Mouse (Mus musculus) mature B cell (primary cell): ENCODE measurements around the gene Zfp827.

ENCODE experiments used
- in situ Hi-C: fragments of 300-500 bp; cut with MboI; formaldehyde crosslinking; loops from 2 replicates; pipeline ENCODE4 v1.14.3; 2019

The Zfp827 gene

DNA sequence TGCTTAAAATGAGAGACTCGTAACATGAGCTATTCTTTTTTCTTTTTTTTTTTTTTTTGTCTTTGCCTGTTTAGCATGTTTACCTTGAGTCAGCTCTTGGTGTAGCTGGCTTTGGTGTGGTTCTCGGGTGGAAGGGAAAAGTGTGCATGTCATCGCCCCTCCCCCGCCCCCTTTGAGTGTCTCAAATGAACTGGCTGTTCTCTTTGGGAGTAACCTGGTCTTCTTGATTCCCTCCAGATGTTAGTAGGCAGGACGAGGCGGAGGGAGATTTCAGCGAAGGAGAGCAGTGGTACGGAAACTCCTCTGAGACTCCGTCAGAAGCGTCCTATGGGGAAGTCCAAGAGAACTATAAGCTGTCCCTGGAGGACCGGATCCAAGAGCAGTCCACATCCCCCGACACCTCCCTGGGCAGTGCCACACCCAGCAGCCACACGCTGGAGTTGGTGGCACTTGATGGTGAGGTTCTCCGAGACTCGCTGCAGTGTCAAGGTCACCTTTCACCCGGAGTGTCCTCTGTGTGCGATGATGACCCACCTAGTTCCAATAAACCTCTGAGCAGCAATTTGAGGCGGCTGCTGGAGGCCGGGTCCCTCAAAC is 31.9 kb downstream of the Zfp827 start:
- in situ Hi-C loops: no loop called here

DNA sequence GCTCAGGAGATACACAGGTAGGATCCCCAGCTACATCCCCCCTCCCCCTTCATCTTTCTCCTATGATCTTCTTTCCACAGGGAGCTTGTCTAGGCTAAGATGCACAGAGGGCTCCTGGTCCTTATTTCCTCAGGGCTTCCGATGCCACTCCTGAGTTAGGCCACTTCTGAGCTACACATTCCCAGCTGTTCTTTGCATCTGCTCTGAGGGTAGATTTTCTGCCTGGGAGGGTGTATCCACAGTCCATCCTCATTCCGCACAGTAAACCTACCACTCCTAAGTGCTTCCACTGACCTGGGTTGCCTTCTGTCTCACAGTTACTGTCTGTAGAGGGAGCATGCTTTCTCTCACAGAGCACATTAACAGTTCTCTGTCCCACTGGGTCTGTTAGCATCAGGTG is 37.7 kb downstream of the Zfp827 start:
- in situ Hi-C loops: no loop called here

DNA sequence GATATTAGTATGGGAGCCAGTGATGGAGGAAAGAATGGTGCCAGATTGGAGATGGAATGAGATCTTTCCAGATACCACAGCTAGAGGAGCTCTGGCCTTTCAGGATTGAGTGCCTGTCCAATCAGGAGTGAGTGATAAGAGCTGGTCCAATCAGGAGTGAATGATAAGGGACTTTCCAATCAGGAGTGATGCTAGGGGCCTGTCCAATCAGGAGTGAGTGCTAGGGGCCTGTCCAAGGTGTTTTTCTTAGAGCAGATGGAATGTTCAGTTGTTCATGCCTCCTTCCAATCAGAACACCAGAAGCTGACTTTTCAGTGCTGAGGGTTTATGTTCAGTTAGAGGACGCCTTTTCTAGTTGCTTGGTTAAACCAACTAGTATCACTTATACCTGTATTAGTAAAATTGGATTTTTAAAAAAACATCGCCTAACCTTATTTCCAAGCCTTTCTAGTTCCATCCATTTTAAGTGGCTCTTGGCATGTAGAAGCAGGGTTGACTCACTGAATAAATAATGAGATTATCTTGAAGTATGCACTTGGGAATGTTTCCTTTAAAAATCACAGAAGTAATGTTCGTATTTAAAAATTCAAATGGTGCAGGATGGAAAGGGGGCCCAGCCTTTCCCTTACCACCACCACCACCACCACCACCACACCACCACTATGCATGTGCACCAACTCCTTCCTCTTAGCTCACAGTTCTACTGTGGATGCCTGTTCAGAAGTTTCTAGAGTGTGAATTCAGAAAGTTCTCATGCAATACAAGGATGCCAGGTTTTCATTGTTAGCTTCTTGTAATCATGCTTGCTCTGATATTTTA is 39.8 kb downstream of the Zfp827 start:
- in situ Hi-C loops: no loop called here

DNA sequence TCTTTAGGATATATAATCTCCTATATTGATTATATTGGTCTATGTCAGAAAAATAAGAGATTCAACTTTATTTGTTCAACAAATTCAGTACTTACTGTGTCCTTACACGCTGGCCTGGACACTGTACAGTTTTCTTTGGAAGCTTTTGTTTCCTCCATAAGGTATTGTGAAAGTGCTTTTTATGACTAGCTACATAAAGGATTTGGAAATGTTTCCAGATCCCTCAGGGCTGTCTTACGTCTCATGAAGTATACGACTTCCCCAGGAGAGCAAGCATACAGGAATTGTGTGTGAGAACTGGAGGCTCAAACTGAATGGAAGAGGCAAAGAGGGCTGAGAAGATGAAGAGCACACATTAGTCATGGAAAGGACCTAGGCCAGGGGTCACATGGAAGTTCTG is 45.1 kb downstream of the Zfp827 start:
- in situ Hi-C loops: no loop called here

DNA sequence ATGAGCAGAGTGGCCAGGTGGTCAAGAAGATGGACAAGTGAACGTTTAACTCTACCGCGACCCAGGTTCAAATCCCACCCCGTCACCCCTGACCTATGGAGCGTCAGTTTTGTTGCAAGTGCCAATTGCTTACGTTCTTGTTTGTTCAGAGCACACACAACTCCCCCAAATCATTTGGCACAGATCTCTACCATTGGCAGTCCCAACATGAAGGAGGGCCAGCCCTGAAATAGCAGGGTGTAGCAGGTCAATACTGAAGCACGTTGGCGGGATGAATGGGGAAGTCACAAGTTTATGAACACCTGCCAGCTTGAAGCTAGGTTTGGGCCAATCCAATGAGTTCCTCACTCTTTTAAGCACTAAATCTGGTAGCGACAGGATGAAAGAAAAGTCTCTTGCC is 46.7 kb downstream of the Zfp827 start:
- in situ Hi-C loops: no loop called here

DNA sequence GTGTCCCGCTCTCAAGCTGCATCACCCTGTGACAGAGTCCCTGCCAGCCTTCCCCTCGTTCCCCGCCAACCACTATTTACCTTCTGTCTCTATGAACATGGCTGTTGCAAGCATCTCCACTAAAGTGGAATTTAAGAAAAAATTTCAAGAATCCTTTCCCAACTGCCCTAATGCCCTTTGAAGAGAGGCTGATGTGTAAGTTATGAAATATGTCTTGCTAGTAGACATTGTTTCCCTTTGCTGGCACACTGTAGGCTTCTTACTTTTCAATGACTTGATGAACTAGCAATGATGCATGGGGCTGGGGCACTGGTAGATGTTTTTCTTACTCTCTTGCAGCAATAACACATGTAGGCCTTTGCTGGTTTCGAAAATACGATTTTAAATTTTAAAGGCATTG is 49.0 kb downstream of the Zfp827 start:
- in situ Hi-C loops: no loop called here

DNA sequence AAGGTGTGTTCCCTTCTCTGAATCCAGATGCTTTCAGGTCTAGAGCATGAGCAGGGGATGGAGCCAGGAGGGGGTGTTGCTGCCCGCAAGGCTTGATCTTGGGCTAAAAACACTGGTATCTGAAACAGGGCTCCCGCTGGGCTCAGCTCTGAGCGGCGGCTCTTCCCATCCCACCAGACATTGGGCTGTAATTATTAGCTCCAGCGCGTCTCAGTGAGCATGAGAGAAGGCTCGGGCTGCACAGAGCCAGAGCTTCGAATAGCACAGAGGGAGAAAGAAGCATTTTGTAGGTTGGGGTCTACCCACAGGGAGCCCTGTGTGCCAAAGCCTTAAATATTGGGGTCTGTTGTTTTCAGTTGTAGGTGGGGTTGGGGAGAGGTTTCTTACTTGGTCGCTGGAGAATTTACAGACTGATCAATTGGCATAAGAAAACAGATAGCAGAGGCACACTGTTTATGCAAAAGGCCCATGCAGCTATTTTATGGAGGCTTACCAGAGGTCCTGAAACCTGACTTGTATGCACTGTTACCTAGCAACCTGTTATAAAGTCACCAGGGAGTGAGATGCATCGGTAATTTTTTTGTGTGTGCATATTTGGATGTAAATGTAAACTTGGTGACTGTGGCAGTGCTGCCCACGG is 50.4 kb downstream of the Zfp827 start:
- in situ Hi-C loops: no loop called here

DNA sequence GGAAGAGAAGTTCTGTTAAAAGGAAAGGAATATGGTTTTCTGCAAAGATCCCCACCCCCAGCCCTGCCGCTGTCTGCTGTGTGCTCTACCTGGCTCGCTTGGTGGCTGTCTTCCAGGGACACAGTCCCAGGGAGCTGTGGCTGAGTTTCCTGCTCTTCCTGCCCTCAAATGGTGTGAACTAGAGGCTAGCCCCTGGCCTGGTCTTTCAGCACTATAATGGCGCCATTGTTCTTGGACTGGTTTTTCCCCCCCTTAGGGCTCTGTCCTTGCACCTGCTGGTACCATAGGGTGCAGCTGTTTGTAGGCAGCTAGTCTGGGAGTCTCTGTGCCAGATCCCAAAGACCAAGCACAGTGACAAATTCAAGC is 50.9 kb downstream of the Zfp827 start:
- in situ Hi-C loops: no loop called here

DNA sequence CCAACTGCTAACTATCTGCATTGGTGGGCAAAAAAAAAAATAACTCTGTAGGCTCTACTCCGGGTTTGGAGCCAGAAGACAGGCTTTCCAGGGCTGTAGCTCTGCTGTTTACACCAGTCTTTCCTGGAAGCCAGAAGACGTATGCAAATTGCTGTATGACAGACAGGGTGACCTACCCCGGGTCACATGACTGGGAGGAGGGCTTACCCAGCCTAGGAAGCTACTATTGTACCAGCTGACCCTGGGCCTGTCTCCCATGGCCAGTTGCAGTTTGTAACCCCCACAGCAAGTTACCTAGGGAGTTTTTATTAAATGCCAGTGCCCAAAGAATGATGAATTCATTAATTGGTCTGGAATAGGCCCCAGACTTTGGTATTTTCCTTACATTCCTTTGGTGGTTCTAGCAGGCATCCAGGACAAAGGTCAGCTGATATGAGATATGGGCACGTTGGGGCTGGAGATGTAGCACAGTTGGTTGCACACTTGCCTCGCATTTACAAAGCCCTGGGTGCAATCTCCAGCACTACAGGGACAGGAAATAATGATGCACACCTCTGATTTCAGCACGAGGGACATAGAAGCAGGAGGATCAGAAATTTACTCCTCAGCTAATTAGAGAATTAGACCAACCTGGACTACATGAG is 52.0 kb downstream of the Zfp827 start:
- in situ Hi-C loops: no loop called here

DNA sequence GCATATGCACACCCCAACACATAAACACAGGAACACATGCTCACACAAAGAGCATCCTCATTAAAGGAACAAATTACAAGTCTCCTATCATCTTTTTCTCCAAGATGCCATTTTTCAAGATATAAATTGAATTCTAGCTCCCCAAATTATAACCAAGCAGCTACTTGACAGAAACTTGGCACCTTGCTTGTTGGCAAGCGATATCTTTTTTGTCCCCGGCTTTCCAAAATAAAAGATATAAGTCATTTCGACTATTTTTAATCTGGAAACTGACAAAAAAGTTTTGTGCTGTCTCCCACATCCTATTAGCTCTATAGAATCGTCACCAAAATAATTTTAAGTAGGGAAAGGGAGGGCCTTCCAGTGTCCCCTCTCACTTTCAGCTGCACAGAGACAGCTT is 53.1 kb downstream of the Zfp827 start:
- in situ Hi-C loops: no loop called here

DNA sequence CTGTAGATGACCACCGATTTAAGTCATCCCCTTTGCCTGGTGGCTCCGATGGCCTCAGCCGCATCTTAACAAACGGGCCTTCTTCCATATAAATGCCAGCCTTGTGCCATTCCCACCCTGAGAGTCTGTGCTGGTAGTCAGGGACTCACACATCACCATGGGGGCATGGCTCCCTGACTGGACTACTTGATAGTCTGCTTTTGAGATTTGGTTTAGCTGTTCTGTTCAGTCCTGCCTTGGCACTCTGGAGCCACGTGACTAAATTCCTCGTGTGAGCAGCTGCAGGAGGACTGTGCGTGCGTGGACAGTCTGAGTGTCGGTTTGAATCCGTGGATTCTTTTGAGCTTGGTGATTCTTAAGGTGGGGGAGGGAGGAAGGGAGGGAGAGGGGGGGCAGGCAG is 53.7 kb downstream of the Zfp827 start:
- in situ Hi-C loops: no loop called here

DNA sequence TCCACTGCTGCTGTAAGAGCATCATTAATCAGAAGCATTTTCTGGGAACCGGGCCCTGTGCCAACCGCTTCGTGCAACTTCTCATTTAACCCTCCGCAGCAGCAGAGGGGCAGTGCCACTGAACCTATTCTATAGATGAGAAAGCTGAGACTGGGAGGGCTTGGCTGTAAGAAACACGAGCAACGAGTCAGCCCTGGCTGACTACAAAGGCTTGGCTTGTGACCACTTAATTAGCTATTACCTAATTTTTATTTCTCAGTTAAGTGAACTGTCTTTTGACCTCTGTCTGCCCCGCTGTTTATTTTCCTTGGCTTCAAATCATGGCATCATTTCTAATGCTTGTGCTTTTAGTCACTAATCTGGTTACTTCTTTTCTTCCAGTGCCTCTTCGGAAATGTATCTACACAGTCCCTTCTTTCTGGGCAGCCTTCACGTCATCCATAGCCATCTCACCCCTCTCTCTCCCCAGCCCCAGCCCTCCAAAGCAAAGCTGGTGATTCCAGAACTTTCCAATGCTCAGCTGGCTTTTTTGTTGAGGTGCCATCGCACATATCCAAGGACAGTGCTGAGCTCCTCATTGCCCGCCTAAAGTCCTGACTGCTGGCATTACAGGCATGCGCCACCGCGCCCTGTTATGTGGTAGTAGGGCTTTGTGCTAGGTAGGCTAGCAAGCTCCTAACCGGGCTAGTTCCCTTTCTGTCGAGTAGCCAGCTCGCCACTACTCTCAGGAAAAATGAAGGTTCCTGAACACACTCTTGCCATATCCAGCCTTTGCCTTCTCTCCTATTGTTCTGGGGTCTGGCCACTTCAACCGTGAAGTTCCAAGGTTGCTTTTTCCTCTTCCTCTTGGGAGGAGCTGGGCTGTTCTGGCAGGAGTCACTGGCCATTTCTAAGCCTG is 55.5 kb downstream of the Zfp827 start:
- in situ Hi-C loops: no loop called here

DNA sequence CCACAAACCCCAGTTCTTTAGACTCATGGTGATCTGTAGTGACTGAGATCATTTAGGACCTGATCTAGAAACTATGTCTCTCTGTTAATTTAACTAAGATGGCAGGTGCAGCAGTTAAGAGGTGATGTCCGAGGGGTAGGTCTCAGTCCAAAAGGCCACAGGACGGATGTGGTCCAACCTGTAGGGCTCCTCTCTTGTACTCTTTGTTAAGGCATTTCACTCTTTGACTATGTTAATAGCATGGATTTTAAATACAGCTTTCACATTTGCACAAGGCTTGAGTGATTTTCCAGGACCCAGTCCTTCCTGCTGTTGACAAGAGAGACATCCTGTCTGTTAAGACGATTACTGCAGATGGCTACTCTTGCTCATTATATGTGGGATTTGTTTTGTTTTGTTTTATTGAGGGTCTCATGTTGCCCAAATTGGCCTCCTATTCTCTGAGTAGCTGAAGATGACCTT is 56.2 kb downstream of the Zfp827 start:
- in situ Hi-C loops: no loop called here

DNA sequence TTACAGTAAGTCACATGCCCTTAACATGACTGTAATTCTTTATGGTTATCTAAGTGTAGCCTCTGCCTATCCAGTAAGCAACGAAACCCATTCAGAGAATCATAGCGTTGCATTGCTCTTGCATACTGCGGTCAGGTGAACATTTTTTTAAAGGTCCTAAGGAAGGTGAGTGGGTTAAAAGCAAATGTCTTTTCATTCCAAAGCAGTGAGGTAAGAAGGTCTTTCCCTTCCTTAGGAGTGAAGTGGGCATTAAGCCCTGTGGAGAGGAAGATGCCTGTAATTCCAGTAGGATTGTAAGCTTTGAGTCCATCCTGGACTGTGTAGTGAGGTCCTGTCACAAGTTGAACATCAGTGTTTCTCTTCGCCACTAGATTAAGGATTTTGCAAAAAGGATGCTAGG is 66.2 kb downstream of the Zfp827 start:
- in situ Hi-C loops: no loop called here

DNA sequence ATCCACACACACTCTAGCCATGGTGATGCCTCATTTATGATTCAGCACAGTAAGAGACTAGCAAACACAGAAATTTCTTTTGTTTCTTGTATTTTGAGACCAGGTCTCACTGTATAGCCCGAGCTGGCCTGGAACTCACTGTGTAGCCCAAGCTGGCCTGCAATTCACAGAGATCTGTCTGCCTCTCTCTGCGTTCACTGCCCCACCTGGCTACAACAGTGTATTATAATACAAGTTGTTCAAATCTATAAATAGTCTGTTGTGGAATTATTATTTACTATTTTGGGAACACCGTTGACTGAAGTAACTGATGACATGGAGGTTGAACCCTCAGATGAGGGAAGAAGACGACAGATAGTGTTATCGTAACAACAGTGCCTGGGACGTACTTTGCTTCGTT is 66.9 kb downstream of the Zfp827 start:
- in situ Hi-C loops: no loop called here

DNA sequence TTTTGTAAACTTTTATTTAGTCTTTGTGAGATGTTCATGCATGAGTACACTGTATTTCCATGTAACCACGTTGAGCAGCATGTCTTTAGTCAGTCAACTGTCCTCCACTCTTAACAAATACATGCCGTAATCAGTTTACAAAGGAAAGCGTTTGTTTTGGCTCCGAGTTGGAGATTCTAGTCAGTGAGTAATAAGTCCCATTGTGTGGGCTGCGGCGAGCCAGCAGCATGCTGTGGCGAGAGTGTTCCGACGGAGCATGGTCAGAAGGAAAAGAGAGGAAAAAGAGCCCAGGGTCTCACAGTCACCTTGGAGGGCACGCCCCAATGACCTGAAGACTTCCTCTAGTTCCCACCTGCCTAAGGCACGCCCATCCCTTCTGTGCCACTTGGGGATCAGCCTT is 68.7 kb downstream of the Zfp827 start:
- in situ Hi-C loops: no loop called here

DNA sequence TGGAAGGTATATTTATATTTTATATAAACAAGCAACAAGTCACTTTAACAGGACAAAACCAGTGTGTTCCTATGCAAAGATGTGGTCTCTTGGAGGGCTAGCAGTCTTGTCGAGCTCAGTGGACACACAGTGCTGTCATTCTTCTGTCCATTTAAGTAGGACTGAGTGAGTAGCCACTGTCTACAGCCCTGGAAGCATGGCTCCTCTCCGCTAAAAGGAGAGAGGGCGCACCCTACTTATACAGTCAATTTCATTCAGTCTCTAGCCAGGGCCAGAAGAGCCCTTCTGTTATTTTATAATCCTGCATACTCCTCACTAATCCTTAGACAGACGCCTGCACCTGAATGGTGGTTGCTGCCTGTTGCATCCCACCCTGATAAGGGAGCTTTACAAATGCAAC is 74.5 kb downstream of the Zfp827 start:
- in situ Hi-C loops: no loop called here

DNA sequence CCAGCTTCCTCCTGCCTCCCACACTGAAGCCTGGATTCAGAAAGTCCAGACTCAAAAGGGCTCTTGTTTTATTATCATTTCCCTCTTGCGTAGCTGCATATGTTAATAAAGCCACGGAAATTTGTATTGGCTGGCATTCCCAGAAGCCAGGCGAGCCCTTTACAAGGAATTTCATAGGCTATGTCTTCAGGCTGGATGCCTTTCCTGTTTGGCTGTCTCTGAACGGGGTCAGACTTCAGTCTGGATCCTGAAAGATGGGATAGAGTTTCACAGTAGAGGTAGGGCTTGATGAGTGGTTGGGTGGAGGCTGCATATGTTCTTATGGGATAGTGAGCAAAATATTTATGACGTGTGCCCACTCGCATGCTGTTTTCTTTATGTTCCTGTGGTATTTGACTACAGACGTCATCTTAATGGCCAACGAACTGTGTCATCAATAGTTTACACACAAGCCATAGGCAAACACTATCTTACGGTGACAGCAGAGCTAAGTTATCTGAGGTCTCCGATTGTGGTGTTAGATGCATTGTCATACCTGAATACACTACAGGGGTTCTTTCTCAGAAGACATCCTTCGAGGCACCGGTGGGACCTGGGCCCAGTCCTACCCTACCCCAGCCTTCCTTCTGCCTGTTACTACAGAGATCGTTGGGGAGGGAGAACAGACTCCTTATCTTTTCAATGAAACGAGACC is 75.1 kb downstream of the Zfp827 start:
- in situ Hi-C loops: no loop called here

DNA sequence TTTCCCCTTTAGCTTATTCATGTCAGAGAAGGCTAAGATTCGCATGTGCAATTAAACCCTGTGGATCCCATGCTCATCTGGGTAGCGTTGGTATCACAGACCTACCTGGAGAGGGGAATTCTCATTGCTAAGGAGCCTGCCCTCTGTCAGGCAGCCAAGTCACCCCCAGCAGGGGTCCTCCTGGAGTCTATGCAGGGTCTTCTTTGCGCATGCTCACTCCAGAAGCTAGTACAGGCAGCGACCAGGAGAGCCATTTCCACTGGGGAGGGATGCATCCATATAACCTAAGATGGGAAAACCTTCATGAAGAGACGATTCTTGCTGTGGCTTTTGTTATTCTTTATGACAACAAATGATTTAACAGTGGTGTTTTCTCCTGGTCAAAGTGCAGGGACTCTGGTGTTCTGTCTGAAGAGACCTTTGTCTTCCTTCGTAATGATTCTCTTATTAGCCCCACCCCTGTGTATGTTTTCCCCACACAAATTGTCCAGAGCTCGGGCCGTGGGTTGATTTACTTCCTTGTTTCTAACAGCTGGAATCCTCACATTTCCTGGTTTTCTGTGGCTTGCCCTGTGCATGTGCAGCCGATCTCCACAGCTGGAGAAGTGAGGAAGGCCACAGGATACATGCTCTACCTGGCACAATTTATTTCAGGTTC is 75.8 kb downstream of the Zfp827 start:
- in situ Hi-C loops: no loop called here

DNA sequence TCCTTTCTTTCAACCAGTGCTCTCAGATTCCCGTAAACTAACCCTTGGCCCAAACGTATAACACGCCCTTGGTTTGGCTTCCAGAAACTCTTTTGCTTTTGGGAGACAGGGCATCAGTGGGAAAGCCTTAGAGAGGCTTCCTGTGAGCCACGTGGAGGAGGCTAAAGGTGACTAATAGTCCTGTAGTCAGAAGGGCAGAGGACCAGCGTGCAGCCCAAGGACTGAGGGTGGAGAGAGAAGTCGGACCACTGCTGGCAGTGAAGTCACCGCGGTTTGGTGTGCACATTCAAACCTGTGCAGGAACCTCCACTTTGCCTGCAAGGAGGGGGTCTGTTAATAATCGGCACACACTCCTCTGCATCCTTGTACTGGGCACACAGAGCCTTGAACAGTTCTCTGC is 76.4 kb downstream of the Zfp827 start:
- in situ Hi-C loops: no loop called here

DNA sequence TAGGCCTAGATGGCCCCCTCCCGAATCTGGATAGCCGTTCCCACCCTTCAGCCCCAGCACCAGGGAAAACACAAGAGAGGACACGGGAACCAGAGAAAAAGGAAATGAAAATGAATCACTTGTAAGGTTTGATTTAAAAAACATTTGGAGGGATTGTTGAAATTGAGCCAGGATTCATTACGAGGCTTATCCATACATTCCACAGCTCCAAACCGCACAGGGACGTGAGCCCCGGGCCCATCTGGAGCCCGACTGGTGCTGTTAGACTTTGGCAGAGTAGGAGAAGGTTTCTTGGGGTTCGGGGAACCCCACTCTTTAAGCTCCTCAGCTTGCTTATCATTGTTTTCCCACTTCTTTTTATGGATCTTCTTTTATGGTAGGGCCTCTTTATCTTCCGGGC is 76.9 kb downstream of the Zfp827 start:
- in situ Hi-C loops: no loop called here
